Mouse (Mus musculus) heart, postnatal 0 days (tissue): ENCODE results near the gene Psma4. TPM values are rescaled to one million over a fixed set of nuclear protein-coding genes. Genes with fewer than 3 reads are reported as not detected.

ENCODE experiments used
- ATAC-seq: fragments of 200-750 bp; cut with Nextera tagmentation; 2 replicates; pipeline ENCODE4 v1.8.0; 2017; ENCODE audit warnings: low read depth, moderate number of reproducible peaks, moderate library complexity; ENCODE audit not compliant: insufficient read depth
- DNase-seq: peaks from one replicate; pipeline ENCODE4 v3.0.0-alpha.2; 2016; ENCODE audit warnings: low spot score
- H3K27ac ChIP-seq: fragments of 300-500 bp; sonication (generic); 2 replicates; pipeline ENCODE4 v1.5.1; 2014; ENCODE audit warnings: low read depth, mild to moderate bottlenecking
- H3K27me3 ChIP-seq: fragments of 300-500 bp; sonication (generic); 2 replicates; pipeline ENCODE4 v1.6.1; 2014; ENCODE audit warnings: low read length, mixed read lengths; ENCODE audit not compliant: control insufficient read depth, insufficient read depth
- H3K36me3 ChIP-seq: fragments of 300-500 bp; sonication (generic); replicated peaks from 2 replicates; pipeline ENCODE4 v1.6.1; 2014; ENCODE audit warnings: low read length, mixed read lengths; ENCODE audit not compliant: control insufficient read depth, insufficient read depth
- H3K4me1 ChIP-seq: fragments of 300-500 bp; sonication (generic); 2 replicates; pipeline ENCODE4 v1.6.1; 2014; ENCODE audit warnings: antibody characterized with exemption; ENCODE audit not compliant: control insufficient read depth, insufficient read depth
- H3K4me2 ChIP-seq: fragments of 300-500 bp; sonication (generic); 2 replicates; pipeline ENCODE4 v1.6.1; 2014; ENCODE audit warnings: low read depth, mild to moderate bottlenecking, low read length, moderate library complexity
- H3K4me3 ChIP-seq: fragments of 300-500 bp; sonication (generic); 2 replicates; pipeline ENCODE4 v1.5.1; 2014; ENCODE audit warnings: low read depth, low read length
- H3K9ac ChIP-seq: fragments of 300-500 bp; sonication (generic); replicated peaks from 2 replicates; pipeline ENCODE4 v1.6.1; 2014; ENCODE audit warnings: low read depth, low read length, mixed read lengths
- H3K9me3 ChIP-seq: fragments of 300-500 bp; sonication (generic); replicated peaks from 2 replicates; pipeline ENCODE4 v1.6.1; 2016; ENCODE audit warnings: low read length; ENCODE audit not compliant: control insufficient read depth
- CTCF ChIP-seq: IDR thresholded peaks from 2 replicates; pipeline ENCODE4 v1.5.1; 2016; ENCODE audit warnings: antibody characterized with exemption, control low read depth, low read depth
- EP300 ChIP-seq: IDR thresholded peaks from 2 replicates; pipeline ENCODE4 v1.6.1; 2016; ENCODE audit warnings: antibody characterized with exemption, low read depth
- WGBS: fragments of 180-500 bp; shearing (Covaris S2); extraction: QIAGEN DNeasy Blood & Tissue Kit; methylation state at CpG from one replicate; pipeline ENCODE4 v1.1.7; 2014; 5-methylcytosine and 5-hydroxymethylcytosine counted together
- polyA plus RNA-seq: library from polyadenylated mRNA; unstranded; fragments of >200 nt; fragmentation: Nextera tagmentation; extraction: Ambion mirVana; gene quantifications from 2 replicates; pipeline ENCODE4 v1.2.1, GENCODE M21; 2015
- total RNA-seq: library from RNA; depleted of rRNA; stranded (reverse); fragments of >200 nt; gene quantifications from 2 replicates; pipeline ENCODE4 v1.2.3, GENCODE M21; 2014; ENCODE audit warnings: low replicate concordance; rRNA removed

The Psma4 gene
- total and polyA plus RNA-seq, 2 experiments from 2014 or later: 200 to 230 TPM

DNA sequence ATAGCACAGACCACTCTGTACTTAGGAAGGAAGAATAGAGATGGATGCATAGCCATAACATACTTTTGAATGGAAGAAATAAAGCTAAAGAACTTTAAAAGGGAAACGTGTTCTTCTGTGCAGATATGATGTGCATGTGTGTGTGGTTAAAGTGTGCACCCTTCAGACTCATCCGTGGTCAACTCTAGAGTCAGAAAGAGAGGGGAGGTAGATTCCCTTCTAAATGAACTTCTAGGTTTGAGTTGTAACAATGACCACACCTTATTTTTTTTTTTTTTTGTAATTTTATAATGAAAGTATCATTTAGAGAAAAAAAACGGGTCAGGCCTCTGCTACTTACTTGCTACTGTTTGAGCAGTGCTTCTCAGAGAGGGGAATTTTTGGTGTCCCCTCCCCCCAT lies 39.8 kb downstream of the Psma4 start:
- 65% methylated on average over 3 of the region's 3 CpGs for WGBS
- Histone ChIP-seq H3K27ac (no peak overlapping the region), H3K9me3 (no peaks in the 10 kb centered on the region), H3K4me1 (no peaks in the 10 kb centered on the region), H3K4me2 (no peak overlapping the region), H3K36me3 (no peaks in the 10 kb centered on the region), H3K4me3 (no peak overlapping the region), H3K27me3 (no peaks in the 10 kb centered on the region), H3K9ac (no peak overlapping the region)
- DNase-seq (no peak), ATAC-seq (no peak)
- TF ChIP-seq CTCF (no peak), EP300 (no peak)

GRCm38 (mm10) chr9:54994381-54994780 lies 43.8 kb downstream of the Psma4 start:
- WGBS: 55% methylated on average over 3 of the region's 3 CpGs
- Histone ChIP-seq H3K4me3 (no peak overlapping the region), H3K4me1 (no peaks in the 10 kb centered on the region), H3K36me3 (no peaks in the 10 kb centered on the region), H3K9ac (no peak overlapping the region), H3K27me3 (no peaks in the 10 kb centered on the region), H3K4me2 (no peak overlapping the region), H3K27ac (no peak overlapping the region), H3K9me3 (no peaks in the 10 kb centered on the region)
- no peak for DNase-seq
- no peak for ATAC-seq
- TF ChIP-seq CTCF (no peak), EP300 (no peak)

- Histone ChIP-seq H3K4me2 (no peak overlapping the region), H3K27me3 (no peaks in the 10 kb centered on the region)
- 39% methylated on average over 3 of the region's 3 CpGs for WGBS
Measured at GRCm38 (mm10) chr9:54995645-54996044, 45.1 kb downstream of the Psma4 start.

DNA sequence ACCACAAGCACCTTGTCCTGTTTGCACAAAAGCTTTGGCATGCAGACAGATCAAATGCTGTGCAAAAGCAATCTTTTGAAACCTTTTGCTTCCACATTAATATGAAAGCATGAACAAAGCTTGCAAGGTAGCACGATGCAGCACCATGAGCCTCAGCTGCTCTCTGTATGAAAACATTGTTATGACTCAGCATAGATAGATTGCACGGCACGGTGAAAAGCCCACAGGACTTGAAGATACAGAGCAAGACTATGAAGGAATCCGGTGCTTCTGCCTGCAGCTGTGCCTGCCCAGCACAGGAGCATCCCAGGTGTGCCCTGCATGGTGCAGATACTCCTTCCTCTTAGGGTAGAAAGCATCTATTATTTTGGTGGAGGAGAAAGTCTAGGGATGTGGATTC lies 53.0 kb downstream of the Psma4 start:
- H3K4me3 ChIP-seq: no peak overlapping the region

More at GRCm38 (mm10) chr9:54995645-54996044, 45.1 kb downstream of the Psma4 start:
- TF ChIP-seq CTCF: no peak
- no peak for TF ChIP-seq EP300
- H3K9ac ChIP-seq: no peak overlapping the region
- no peak for DNase-seq
- H3K36me3 ChIP-seq: no peaks in the 10 kb centered on the region
- no peaks in the 10 kb centered on the region for H3K4me1 ChIP-seq
- H3K9me3 ChIP-seq: no peaks in the 10 kb centered on the region
- ATAC-seq: no peak
- no peak overlapping the region for H3K4me3 ChIP-seq
- H3K27ac ChIP-seq: no peak overlapping the region

More for the DNA sequence above, 53.0 kb downstream of the Psma4 start:
- whole genome bisulfite sequencing: 71% methylated on average over 4 of the region's 4 CpGs
- ATAC-seq (no peak), DNase-seq (no peak)
- no peaks in the 10 kb centered on the region for H3K9me3 ChIP-seq
- H3K27ac ChIP-seq: no peak overlapping the region
- no peaks in the 10 kb centered on the region for H3K4me1 ChIP-seq
- no peak overlapping the region for H3K9ac ChIP-seq
- H3K27me3 ChIP-seq: no peaks in the 10 kb centered on the region
- H3K4me2 ChIP-seq: no peak overlapping the region
- TF ChIP-seq EP300: no peak
- no peak for TF ChIP-seq CTCF
- H3K36me3 ChIP-seq: no peaks in the 10 kb centered on the region

Other genes starting within 250 kb of the Psma4 start
- gene Wdr61, start 216.3 kb upstream of the Psma4 start, total RNA-seq: 35.1 and 65.5 TPM in 2 replicates
- gene Wdr61, start 216.3 kb upstream of the Psma4 start, polyA plus RNA-seq: 91.8 and 92.2 TPM in 2 replicates
- not detected in 2 replicates for gene Crabp1, start 186.0 kb upstream of the Psma4 start, total RNA-seq
- 0.34 and 0.60 TPM in 2 replicates for gene Crabp1, start 186.0 kb upstream of the Psma4 start, polyA plus RNA-seq
- 17.7 and 21.1 TPM in 2 replicates for gene Ireb2, start 87.0 kb upstream of the Psma4 start, total RNA-seq
- gene Ireb2, start 87.0 kb upstream of the Psma4 start, polyA plus RNA-seq: 12.1 and 14.4 TPM in 2 replicates
- 3.3 and 3.6 TPM in 2 replicates for gene Hykk, start 33.5 kb upstream of the Psma4 start, total RNA-seq
- gene Hykk, start 33.5 kb upstream of the Psma4 start, polyA plus RNA-seq: 1.4 and 1.5 TPM in 2 replicates
- not detected in 2 replicates for gene AY074887, start 208 bp downstream of the Psma4 start, total RNA-seq
- gene AY074887, start 208 bp downstream of the Psma4 start, polyA plus RNA-seq: 0.32 and 0.37 TPM in 2 replicates
- not detected in 2 replicates for gene Chrna5, start 30.1 kb downstream of the Psma4 start, total RNA-seq
- 0.07 TPM in 1 of 2 replicates, not detected in the other for gene Chrna5, start 30.1 kb downstream of the Psma4 start, polyA plus RNA-seq
- gene Chrna3, start 75.8 kb downstream of the Psma4 start, total RNA-seq: not detected in 2 replicates
- 0.11 TPM in 1 of 2 replicates, not detected in the other for gene Chrna3, start 75.8 kb downstream of the Psma4 start, polyA plus RNA-seq
- gene Chrnb4, start 98.0 kb downstream of the Psma4 start, total RNA-seq: not detected in 2 replicates
- gene Chrnb4, start 98.0 kb downstream of the Psma4 start, polyA plus RNA-seq: 0.03 and 0.11 TPM in 2 replicates
- 18.6 and 23.5 TPM in 2 replicates for gene Ube2q2, start 198.1 kb downstream of the Psma4 start, total RNA-seq
- 21.6 and 22.0 TPM in 2 replicates for gene Ube2q2, start 198.1 kb downstream of the Psma4 start, polyA plus RNA-seq